Mouse (Mus musculus) hindbrain, embryonic 10.5 days (tissue): ENCODE results near the gene Hoxb7. TPM values are rescaled to one million over a fixed set of nuclear protein-coding genes. Genes with fewer than 3 reads are reported as not detected.

Experiments used
- DNase-seq: peaks from one replicate; pipeline ENCODE4 v3.0.0-alpha.2; 2017; ENCODE audit warnings: low spot score
- H3K27ac ChIP-seq: fragments of 300-500 bp; sonication (generic); 2 replicates; pipeline ENCODE4 v1.5.1; 2016; ENCODE audit warnings: mild to moderate bottlenecking, moderate library complexity
- H3K27me3 ChIP-seq: fragments of 300-500 bp; sonication (generic); 2 replicates; pipeline ENCODE4 v1.6.1; 2016; ENCODE audit warnings: mild to moderate bottlenecking; ENCODE audit not compliant: poor library complexity, insufficient read depth, severe bottlenecking
- H3K36me3 ChIP-seq: fragments of 300-500 bp; sonication (generic); 2 replicates; pipeline ENCODE4 v1.6.1; 2016; ENCODE audit warnings: mild to moderate bottlenecking, moderate library complexity
- H3K4me1 ChIP-seq: fragments of 300-500 bp; sonication (generic); replicated peaks from 2 replicates; pipeline ENCODE4 v1.6.1; 2016; ENCODE audit warnings: mild to moderate bottlenecking
- H3K4me3 ChIP-seq: fragments of 300-500 bp; sonication (generic); 2 replicates; pipeline ENCODE4 v1.5.1; 2016; ENCODE audit warnings: mild to moderate bottlenecking, moderate library complexity
- H3K9me3 ChIP-seq: fragments of 300-500 bp; sonication (generic); 2 replicates; pipeline ENCODE4 v1.6.1; 2016; ENCODE audit warnings: mild to moderate bottlenecking, moderate library complexity
- WGBS: fragments of 180-500 bp; shearing (Covaris S2); methylation state at CpG from one replicate; pipeline ENCODE4 v1.1.7; 2016; 5-methylcytosine and 5-hydroxymethylcytosine counted together
- polyA plus RNA-seq: library from polyadenylated mRNA; unstranded; fragments of >200 nt; fragmentation: Nextera tagmentation; extraction: Ambion mirVana; gene quantifications from 2 replicates; pipeline ENCODE4 v1.2.1, GENCODE M21; 2016

The Hoxb7 gene
- polyA plus RNA-seq, 1 experiment from 2014 or later: not detected

DNA sequence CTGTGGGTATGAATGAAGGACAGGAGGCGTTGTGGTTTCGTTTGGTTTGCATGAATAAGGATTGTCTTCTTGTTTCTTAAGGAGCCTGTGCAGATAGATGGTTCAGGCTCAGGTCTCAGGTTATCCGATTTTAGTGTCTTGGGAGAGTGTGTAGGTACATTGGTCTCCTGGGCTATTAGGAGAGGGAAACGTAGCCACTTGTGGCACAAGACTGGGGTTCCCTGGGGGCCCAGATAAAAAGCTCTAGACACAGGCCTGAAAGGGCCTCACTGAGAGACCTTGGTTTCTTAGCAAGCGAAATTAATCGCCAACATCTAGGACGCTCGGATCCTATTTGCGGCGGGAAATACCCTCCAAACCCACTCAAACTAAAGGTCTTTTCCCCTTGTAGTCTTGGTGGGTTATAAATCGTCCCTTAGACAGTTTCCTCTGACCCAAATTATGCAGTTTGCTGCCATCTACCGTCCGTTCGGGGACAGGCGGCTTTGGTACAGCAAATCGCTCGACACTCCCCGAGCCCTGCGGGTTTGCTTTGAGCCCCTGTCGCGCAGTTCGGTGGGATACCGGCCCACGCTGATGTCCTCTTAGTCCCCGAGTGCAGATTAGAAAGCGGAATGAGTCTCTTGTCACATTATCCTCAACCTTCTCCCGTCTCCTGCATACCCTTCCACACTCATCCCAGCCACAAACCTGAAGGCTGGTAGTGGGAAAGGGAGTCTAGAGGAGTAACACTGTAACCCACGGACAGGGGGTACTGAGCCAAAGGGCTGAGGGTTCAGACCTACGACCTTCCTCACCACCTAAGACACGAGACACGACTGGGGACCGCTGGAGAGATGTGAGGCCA is 8.0 kb downstream of the Hoxb7 start:
- Histone ChIP-seq H3K9me3 (no peaks in the 10 kb centered on the region), H3K4me3 (no peak overlapping the region), H3K36me3 (no peaks in the 10 kb centered on the region), H3K27me3 (peaks cover 100% of the 10 kb centered on the region), H3K4me1 (peaks cover 5% of the 10 kb centered on the region; the same call in 1 of the 2 replicates), H3K27ac (no peak overlapping the region)
- DNase-seq: peak; percentile 85
- 1% methylated on average over 32 of the region's 32 CpGs for WGBS

DNA sequence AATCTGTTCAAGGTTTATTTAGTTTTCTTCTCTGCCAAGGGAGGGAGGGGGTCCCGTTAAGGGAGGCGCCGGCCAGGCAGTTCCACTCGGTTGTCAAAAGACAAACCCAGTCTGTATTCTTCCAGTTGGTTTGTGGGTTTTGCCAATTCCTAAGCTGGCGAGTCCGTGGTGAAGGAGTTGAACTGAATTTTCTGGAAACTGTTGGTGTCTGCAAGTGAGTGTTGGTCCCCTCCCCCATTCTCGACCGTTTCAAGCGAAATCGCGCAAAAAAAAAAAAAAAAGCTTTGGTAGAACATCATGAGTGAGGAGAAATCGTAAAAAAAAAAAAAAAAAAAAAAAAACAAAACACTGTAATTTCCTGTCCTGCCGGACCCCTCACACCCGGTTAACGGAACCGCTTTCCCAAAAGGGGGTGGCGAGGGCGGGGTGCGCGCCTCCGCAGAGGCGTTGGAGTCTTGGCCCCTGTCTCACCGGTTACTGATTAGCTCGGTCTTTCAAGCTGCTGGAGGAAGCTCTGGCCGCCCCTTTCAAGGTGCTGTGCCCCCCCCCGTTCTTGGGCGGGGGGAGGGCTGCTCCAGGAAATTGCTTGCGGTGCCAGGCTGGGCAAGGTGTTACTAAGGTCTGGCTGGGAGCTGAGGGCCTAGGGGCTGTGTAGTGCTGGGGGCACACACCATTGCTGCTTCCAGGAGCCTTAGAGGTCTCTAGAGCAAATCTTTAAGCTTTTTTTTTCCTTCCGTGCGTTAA is 8.8 kb downstream of the Hoxb7 start:
- H3K27me3 ChIP-seq: peaks cover 100% of the 10 kb centered on the region
- no peaks in the 10 kb centered on the region for H3K9me3 ChIP-seq
- no peak overlapping the region for H3K27ac ChIP-seq
- H3K4me1 ChIP-seq: peaks cover 6% of the 10 kb centered on the region; the same call in 1 of the 2 replicates
- H3K36me3 ChIP-seq: no peaks in the 10 kb centered on the region
- DNase-seq: no peak
- 1% methylated on average over 30 of the region's 30 CpGs for WGBS
- no peak overlapping the region for H3K4me3 ChIP-seq

DNA sequence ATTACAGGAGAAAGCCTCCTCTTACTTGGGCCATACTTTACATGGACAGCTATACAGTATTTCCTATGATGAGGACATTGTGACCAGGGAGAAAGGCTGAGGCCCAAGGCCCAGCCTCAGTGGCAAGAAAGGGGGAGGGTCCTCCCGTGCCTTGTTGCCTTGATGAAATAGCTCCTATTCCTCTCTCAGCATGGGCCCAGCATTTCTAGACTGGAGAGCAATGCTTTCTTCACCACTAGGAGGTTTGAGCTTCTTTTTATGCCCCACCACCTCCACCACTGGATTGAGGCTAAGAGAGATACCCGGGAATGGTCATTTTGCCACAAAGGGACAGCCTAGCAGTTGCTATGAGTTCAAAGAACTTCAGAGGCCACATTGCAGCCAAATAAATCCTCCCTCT is 10.6 kb downstream of the Hoxb7 start:
- Histone ChIP-seq H3K4me3 (no peak overlapping the region), H3K27me3 (peaks cover 100% of the 10 kb centered on the region)
- 1% methylated on average over 2 of the region's 2 CpGs for WGBS

DNA sequence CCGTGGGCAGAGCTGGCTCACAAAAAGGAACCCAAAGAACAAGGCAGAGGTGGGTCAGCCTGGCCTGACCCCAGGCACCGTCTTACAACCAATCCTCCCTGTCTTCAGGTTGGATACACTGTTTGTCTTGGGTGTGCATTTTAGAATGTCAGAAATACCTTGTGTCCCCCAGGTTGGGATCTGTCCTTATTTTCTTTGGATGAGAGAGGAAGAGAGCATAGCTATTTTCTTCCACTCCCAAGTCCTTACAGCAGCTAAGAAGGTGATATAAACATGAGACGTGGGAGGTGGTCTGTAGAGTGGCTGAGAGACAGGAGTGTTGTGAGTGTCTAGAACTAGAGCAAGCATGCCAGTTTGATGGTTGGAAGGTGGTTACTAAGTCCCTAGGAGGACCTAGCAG is 11.0 kb downstream of the Hoxb7 start:
- Histone ChIP-seq H3K27ac (no peak overlapping the region), H3K36me3 (no peaks in the 10 kb centered on the region), H3K4me3 (no peak overlapping the region), H3K27me3 (peaks cover 100% of the 10 kb centered on the region), H3K4me1 (peaks cover 12% of the 10 kb centered on the region; the same call in 1 of the 2 replicates), H3K9me3 (no peaks in the 10 kb centered on the region)
- whole genome bisulfite sequencing: 2% methylated on average over 3 of the region's 3 CpGs
- no peak for DNase-seq

More for the DNA sequence above, 10.6 kb downstream of the Hoxb7 start:
- Histone ChIP-seq H3K9me3 (no peaks in the 10 kb centered on the region), H3K36me3 (no peaks in the 10 kb centered on the region), H3K27ac (no peak overlapping the region), H3K4me1 (peaks cover 12% of the 10 kb centered on the region; the same call in 1 of the 2 replicates)
- DNase-seq: no peak

DNA sequence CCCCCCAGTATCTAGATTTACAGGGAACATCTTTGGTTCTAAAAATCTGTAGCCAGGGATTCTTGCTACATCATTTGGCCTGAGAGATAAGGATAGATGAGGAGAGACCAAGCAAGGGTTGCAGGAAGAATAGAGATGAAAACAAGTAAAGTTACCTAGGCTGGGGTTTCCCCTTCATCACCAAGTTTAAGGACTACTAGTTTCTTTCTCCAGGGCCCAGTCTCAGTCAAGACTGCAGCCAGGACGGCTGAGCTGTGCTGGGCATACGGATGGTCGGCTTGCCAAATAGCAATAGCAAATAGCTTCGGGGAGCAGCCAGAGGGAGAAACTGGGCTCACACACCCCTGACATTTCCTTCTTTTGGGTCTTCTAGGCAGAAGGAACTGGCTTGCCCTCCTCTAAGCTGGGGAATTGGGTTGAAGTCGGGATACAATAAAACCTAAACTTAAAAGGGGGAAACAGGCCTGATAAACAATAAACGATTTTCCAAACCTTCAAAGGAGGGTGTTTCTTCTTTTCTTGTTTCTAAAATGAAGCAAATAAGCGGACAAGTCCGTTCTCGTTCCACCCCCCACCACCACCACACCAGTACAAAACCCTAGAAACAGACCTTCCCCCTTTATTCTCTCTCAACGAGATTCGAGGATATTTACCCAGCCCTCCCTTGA is 11.7 kb downstream of the Hoxb7 start:
- Histone ChIP-seq H3K27me3 (peaks cover 100% of the 10 kb centered on the region), H3K4me3 (no peak overlapping the region), H3K36me3 (no peaks in the 10 kb centered on the region), H3K4me1 (peaks cover 14% of the 10 kb centered on the region; the same call in 1 of the 2 replicates), H3K27ac (no peak overlapping the region), H3K9me3 (no peaks in the 10 kb centered on the region)
- peak; percentile 50 for DNase-seq
- 4% methylated on average over 11 of the region's 11 CpGs for WGBS

DNA sequence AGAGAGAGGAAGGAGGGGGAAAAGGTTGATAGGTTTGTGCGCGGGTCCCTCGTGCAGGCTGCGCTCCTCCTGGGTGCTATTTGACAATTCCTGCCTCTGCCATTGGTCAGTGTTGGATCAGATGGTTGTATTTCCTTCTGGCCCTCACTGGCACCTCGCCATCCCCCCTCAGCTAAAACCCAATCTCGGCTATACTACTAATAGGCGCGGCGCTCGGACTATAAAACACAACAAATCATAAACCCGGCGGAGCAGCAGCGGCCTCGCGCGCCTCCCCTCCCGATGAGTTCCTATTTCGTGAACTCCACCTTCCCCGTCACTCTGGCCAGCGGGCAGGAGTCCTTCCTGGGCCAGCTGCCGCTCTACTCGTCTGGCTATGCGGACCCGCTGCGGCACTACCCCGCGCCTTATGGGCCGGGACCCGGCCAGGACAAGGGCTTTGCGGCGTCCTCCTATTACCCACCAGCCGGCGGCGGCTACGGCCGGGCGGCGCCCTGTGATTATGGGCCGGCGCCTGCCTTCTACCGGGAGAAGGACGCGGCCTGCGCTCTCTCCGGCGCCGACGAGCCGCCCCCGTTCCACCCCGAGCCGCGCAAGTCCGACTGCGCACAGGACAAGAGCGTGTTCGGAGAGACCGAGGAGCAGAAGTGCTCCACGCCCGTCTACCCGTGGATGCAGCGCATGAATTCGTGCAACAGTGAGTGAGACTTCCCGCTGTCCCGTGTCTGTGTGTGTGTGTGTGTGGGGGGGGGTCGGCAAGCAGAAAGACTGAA is 12.7 kb downstream of the Hoxb7 start:
- DNase-seq: peak; percentile 69
- Histone ChIP-seq H3K36me3 (no peaks in the 10 kb centered on the region), H3K9me3 (no peaks in the 10 kb centered on the region), H3K4me1 (peaks cover 22% of the 10 kb centered on the region), H3K27me3 (peaks cover 100% of the 10 kb centered on the region), H3K27ac (no peak overlapping the region), H3K4me3 (peak overlapping the region; percentile 18; the same call in 1 of the 2 replicates)
- WGBS: under 1% methylated on average over 66 of the region's 66 CpGs

DNA sequence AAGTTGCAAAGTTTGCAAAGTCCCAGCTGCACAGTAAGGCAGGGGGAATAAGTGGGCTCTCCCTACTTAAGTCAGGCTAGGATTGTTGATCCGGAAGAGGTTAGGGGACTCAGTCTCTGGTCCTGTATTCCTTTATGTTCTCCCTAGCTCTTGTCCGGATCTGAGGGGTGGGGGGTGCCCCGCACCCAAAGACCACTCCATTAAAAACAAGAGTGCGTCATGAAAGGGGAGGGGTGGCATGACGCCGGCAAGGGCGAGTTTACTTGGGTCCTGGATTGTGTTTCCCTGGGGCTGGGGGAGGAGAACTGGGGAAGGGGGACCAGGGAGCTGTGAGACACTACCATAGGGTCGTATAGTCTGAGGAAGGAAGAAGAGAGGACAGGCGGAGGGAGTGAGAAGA is 13.4 kb downstream of the Hoxb7 start:
- Histone ChIP-seq H3K36me3 (no peaks in the 10 kb centered on the region), H3K27me3 (peaks cover 100% of the 10 kb centered on the region), H3K9me3 (no peaks in the 10 kb centered on the region), H3K4me1 (peaks cover 22% of the 10 kb centered on the region), H3K4me3 (no peak overlapping the region), H3K27ac (no peak overlapping the region)
- no peak for DNase-seq
- 2% methylated on average over 9 of the region's 9 CpGs for WGBS

DNA sequence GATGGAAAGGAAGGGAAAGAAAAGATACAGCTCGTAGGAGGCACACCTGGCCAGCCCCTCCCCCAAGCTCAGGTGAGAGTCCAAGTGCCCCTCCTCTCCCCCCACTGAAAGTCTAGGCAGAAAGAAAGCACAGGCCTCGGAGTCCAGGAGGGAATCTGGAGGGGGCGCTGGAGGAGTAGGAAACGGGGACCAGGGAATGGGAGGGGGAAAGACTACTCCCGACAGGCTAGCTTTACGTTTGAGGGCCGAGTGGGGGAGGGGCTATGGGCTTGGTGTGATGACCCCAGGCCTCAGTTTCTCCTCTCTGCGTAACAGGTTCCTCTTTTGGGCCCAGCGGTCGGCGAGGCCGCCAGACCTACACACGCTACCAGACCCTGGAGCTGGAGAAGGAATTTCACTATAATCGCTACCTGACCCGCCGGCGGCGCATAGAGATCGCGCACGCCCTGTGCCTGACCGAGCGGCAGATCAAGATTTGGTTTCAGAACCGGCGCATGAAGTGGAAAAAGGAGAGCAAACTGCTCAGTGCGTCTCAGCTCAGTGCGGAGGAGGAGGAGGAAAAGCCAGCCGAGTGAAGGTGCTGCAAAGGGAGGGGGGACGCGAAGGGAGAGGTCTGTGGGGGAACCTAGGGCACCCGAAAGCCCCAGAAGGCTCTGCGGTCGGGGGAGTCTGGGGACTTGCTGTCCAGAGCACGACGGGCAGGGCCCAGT is 14.1 kb downstream of the Hoxb7 start:
- WGBS: 1% methylated on average over 35 of the region's 35 CpGs
- peaks cover 22% of the 10 kb centered on the region for H3K4me1 ChIP-seq
- no peak overlapping the region for H3K27ac ChIP-seq
- no peaks in the 10 kb centered on the region for H3K9me3 ChIP-seq
- no peak overlapping the region for H3K4me3 ChIP-seq
- peaks cover 100% of the 10 kb centered on the region for H3K27me3 ChIP-seq
- no peak for DNase-seq
- no peaks in the 10 kb centered on the region for H3K36me3 ChIP-seq

DNA sequence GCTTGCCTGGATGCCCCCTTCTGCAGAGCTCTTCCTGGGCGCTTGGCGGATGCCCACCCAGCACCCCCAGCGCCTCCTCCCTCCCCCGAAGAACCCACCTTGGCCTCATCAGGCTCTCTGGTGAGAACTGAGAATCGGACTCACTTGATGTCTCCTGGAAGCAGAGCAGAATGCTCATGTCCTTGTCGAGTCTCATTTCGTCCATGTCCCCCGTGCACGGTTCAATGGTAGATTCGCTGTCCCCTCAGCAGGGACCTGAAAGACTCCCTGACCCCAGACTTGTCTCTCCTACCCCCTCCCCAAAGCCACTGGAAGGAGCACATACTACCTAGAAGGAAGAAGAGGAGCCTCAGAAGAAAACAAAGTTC is 14.6 kb downstream of the Hoxb7 start:
- Histone ChIP-seq H3K27ac (no peak overlapping the region), H3K4me3 (no peak overlapping the region), H3K36me3 (no peaks in the 10 kb centered on the region), H3K4me1 (peaks cover 22% of the 10 kb centered on the region), H3K27me3 (peaks cover 100% of the 10 kb centered on the region), H3K9me3 (no peaks in the 10 kb centered on the region)
- 2% methylated on average over 10 of the region's 10 CpGs for WGBS
- no peak for DNase-seq

DNA sequence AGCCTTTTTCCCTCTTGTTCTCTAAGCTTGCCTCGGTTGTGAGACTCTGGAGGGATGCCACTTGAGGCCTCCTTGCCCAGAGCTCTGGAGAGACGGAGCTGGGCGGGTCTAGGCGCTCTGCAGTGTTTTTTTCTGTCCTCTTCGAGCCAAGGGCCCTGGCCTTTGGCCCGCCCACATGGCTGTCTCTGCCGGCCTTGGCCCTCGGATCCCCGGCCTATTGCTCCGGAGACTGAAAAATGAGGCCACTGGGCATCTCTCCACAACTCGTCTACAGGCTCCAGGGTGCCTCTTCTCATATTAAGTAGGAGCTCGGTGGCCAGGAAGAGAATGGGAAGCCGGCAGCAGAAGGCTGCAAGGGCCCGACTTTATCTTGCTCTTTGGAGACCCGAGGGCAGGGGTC is 15.4 kb downstream of the Hoxb7 start:
- no peaks in the 10 kb centered on the region for H3K36me3 ChIP-seq
- H3K4me3 ChIP-seq: no peak overlapping the region
- 1% methylated on average over 15 of the region's 15 CpGs for WGBS
- no peak overlapping the region for H3K27ac ChIP-seq
- peaks cover 22% of the 10 kb centered on the region for H3K4me1 ChIP-seq
- no peaks in the 10 kb centered on the region for H3K9me3 ChIP-seq
- H3K27me3 ChIP-seq: peaks cover 100% of the 10 kb centered on the region
- DNase-seq: peak; percentile 54

DNA sequence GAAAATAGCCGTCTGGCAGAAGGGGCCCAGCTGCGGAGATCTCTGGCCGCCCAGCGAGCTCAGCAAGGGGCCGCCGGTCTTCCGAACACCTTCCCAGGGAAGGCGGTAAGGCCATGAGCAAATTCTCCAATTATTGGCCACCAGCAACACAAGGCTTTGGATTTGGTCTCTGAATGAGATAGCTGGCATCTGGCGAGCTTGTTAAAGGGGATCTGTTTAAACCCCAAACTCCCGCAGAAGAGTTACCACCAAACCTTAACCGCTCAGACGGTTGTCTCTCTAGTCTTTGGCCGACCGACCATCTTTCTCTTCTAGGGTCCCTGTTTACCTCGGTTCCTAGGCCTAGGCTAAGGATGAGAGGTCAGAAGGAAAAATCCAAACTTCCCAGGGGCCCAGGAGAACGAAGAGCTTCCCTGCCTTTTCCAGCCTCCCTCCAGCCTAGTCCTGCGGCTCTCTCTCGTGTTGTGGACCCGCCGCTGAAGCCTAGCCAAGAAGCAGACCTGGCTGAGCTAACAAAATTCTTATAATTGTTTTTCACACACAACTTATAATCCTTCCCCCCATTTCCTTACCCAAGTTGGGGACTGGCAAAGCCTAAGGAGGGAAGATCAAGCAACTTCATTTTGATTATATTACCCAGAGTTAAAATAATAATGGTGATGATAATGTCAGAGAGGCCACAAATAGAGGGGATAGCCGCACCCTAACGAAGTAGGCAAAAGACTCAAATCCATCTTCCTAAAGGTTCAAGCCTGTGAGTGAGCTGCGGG is 16.1 kb downstream of the Hoxb7 start:
- Histone ChIP-seq H3K4me3 (no peak overlapping the region), H3K9me3 (no peaks in the 10 kb centered on the region), H3K27ac (no peak overlapping the region), H3K27me3 (peaks cover 100% of the 10 kb centered on the region), H3K4me1 (peaks cover 22% of the 10 kb centered on the region), H3K36me3 (no peaks in the 10 kb centered on the region)
- 3% methylated on average over 23 of the region's 23 CpGs for WGBS
- DNase-seq: no peak
